Mouse (Mus musculus): Measurements from ENCODE around the gene Hist2h2ac. TPM values are rescaled to one million over a fixed set of nuclear protein-coding genes. Genes with fewer than 3 reads are reported as not detected.

The Hist2h2ac gene
- polyA plus RNA-seq, 1 experiment from 2014 or later, result 11.3 TPM

GRCm38 (mm10) chr3:96235836-96236235, 15.2 kb upstream of the Hist2h2ac start:
- Histone ChIP-seq H3K27me3 (ENCODE audit: control insufficient read depth, insufficient read depth, low read length) (no peaks in the 10 kb centered on the region), H3K4me2 (replicated peaks; ENCODE audit: low read depth, low read length) (no peak overlapping the region; the same call in 1 of the 2 replicates), H3K9ac (ENCODE audit: low read depth, low read length) (no peak overlapping the region), H3K4me1 (ENCODE audit: control insufficient read depth, insufficient read depth, low read length) (peaks cover 12% of the 10 kb centered on the region; the same call in 1 of the 2 replicates), H3K36me3 (ENCODE audit: control insufficient read depth, insufficient read depth, low read length) (no peaks in the 10 kb centered on the region), H3K9me3 (ENCODE audit: control insufficient read depth, low read length) (no peaks in the 10 kb centered on the region), H3K4me3 (ENCODE audit: low read length) (no peak overlapping the region), H3K27ac (ENCODE audit: low read depth, low read length) (no peak overlapping the region)
- ATAC-seq (ENCODE audit: low FRiP score, low TSS enrichment), result no peak
- WGBS, result 37% methylated on average over 3 of the region's 3 CpGs

- no peak overlapping the region for H3K27ac ChIP-seq (ENCODE audit: low read depth, low read length)
- no peak overlapping the region for H3K4me2 ChIP-seq (replicated peaks; ENCODE audit: low read depth, low read length)
- H3K9ac ChIP-seq (ENCODE audit: low read depth, low read length), result no peak overlapping the region
- no peaks in the 10 kb centered on the region for H3K36me3 ChIP-seq (ENCODE audit: control insufficient read depth, insufficient read depth, low read length)
- H3K27me3 ChIP-seq (ENCODE audit: control insufficient read depth, insufficient read depth, low read length), result no peaks in the 10 kb centered on the region
- no peak for ATAC-seq (ENCODE audit: low FRiP score, low TSS enrichment)
- 90% methylated on average over 2 of the region's 2 CpGs for WGBS
- H3K4me1 ChIP-seq (ENCODE audit: control insufficient read depth, insufficient read depth, low read length), result peaks cover 10% of the 10 kb centered on the region; the same call in 1 of the 2 replicates
- no peak overlapping the region for H3K4me3 ChIP-seq (ENCODE audit: low read length)
- H3K9me3 ChIP-seq (ENCODE audit: control insufficient read depth, low read length), result no peaks in the 10 kb centered on the region
These were observed 14.2 kb upstream of the Hist2h2ac start for GRCm38 (mm10) chr3:96234914-96235313.

- ATAC-seq (ENCODE audit: low FRiP score, low TSS enrichment), result no peak
- H3K9me3 ChIP-seq (ENCODE audit: control insufficient read depth, low read length), result no peaks in the 10 kb centered on the region
- no peak overlapping the region for H3K4me2 ChIP-seq (replicated peaks; ENCODE audit: low read depth, low read length)
- no peaks in the 10 kb centered on the region for H3K36me3 ChIP-seq (ENCODE audit: control insufficient read depth, insufficient read depth, low read length)
- H3K27ac ChIP-seq (ENCODE audit: low read depth, low read length), result no peak overlapping the region
- no peak overlapping the region for H3K4me3 ChIP-seq (ENCODE audit: low read length)
- peaks cover 4% of the 10 kb centered on the region; the same call in 1 of the 2 replicates for H3K4me1 ChIP-seq (ENCODE audit: control insufficient read depth, insufficient read depth, low read length)
- no peaks in the 10 kb centered on the region for H3K27me3 ChIP-seq (ENCODE audit: control insufficient read depth, insufficient read depth, low read length)
- H3K9ac ChIP-seq (ENCODE audit: low read depth, low read length), result no peak overlapping the region
- 68% methylated on average over 2 of the region's 2 CpGs for WGBS
These were observed 11.1 kb upstream of the Hist2h2ac start for GRCm38 (mm10) chr3:96231758-96232120.

- Histone ChIP-seq H3K27me3 (ENCODE audit: control insufficient read depth, insufficient read depth, low read length) (no peaks in the 10 kb centered on the region), H3K4me1 (ENCODE audit: control insufficient read depth, insufficient read depth, low read length) (no peaks in the 10 kb centered on the region; the same call in 1 of the 2 replicates), H3K9me3 (ENCODE audit: control insufficient read depth, low read length) (no peaks in the 10 kb centered on the region), H3K4me3 (ENCODE audit: low read length) (no peak overlapping the region), H3K27ac (ENCODE audit: low read depth, low read length) (no peak overlapping the region), H3K36me3 (ENCODE audit: control insufficient read depth, insufficient read depth, low read length) (no peaks in the 10 kb centered on the region), H3K4me2 (replicated peaks; ENCODE audit: low read depth, low read length) (no peak overlapping the region), H3K9ac (ENCODE audit: low read depth, low read length) (no peak overlapping the region)
- 77% methylated on average over 4 of the region's 4 CpGs for WGBS
- ATAC-seq (ENCODE audit: low FRiP score, low TSS enrichment), result no peak
These were observed 10.5 kb upstream of the Hist2h2ac start for GRCm38 (mm10) chr3:96230910-96231757.

GRCm38 (mm10) chr3:96230404-96230803, 9.7 kb upstream of the Hist2h2ac start:
- Histone ChIP-seq H3K4me1 (ENCODE audit: control insufficient read depth, insufficient read depth, low read length) (peaks cover 3% of the 10 kb centered on the region), H3K4me2 (replicated peaks; ENCODE audit: low read depth, low read length) (no peak overlapping the region), H3K4me3 (ENCODE audit: low read length) (no peak overlapping the region), H3K9me3 (ENCODE audit: control insufficient read depth, low read length) (no peaks in the 10 kb centered on the region), H3K36me3 (ENCODE audit: control insufficient read depth, insufficient read depth, low read length) (no peaks in the 10 kb centered on the region), H3K27ac (ENCODE audit: low read depth, low read length) (no peak overlapping the region), H3K27me3 (ENCODE audit: control insufficient read depth, insufficient read depth, low read length) (no peaks in the 10 kb centered on the region), H3K9ac (ENCODE audit: low read depth, low read length) (no peak overlapping the region)
- 74% methylated on average over 2 of the region's 2 CpGs for WGBS
- ATAC-seq (ENCODE audit: low FRiP score, low TSS enrichment), result no peak

GRCm38 (mm10) chr3:96228828-96229227, 8.1 kb upstream of the Hist2h2ac start:
- no peaks in the 10 kb centered on the region for H3K36me3 ChIP-seq (ENCODE audit: control insufficient read depth, insufficient read depth, low read length)

GRCm38 (mm10) chr3:96226695-96227648, 6.3 kb upstream of the Hist2h2ac start:
- peaks cover 28% of the 10 kb centered on the region for H3K4me1 ChIP-seq (ENCODE audit: control insufficient read depth, insufficient read depth, low read length)
- 63% methylated on average over 8 of the region's 8 CpGs for WGBS
- H3K4me3 ChIP-seq (ENCODE audit: low read length), result no peak overlapping the region
- no peak overlapping the region for H3K4me2 ChIP-seq (replicated peaks; ENCODE audit: low read depth, low read length)
- no peak overlapping the region for H3K27ac ChIP-seq (ENCODE audit: low read depth, low read length)
- no peak overlapping the region for H3K9ac ChIP-seq (ENCODE audit: low read depth, low read length)
- no peak for ATAC-seq (ENCODE audit: low FRiP score, low TSS enrichment)
- no peaks in the 10 kb centered on the region for H3K27me3 ChIP-seq (ENCODE audit: control insufficient read depth, insufficient read depth, low read length)
- H3K9me3 ChIP-seq (ENCODE audit: control insufficient read depth, low read length), result no peaks in the 10 kb centered on the region
- H3K36me3 ChIP-seq (ENCODE audit: control insufficient read depth, insufficient read depth, low read length), result no peaks in the 10 kb centered on the region

More at GRCm38 (mm10) chr3:96228828-96229227, 8.1 kb upstream of the Hist2h2ac start:
- Histone ChIP-seq H3K27me3 (ENCODE audit: control insufficient read depth, insufficient read depth, low read length) (no peaks in the 10 kb centered on the region), H3K4me1 (ENCODE audit: control insufficient read depth, insufficient read depth, low read length) (peaks cover 15% of the 10 kb centered on the region), H3K27ac (ENCODE audit: low read depth, low read length) (no peak overlapping the region), H3K9me3 (ENCODE audit: control insufficient read depth, low read length) (no peaks in the 10 kb centered on the region), H3K4me2 (replicated peaks; ENCODE audit: low read depth, low read length) (no peak overlapping the region), H3K9ac (ENCODE audit: low read depth, low read length) (no peak overlapping the region), H3K4me3 (ENCODE audit: low read length) (no peak overlapping the region)
- WGBS, result 76% methylated on average over 2 of the region's 2 CpGs
- no peak for ATAC-seq (ENCODE audit: low FRiP score, low TSS enrichment)

GRCm38 (mm10) chr3:96225421-96225820, 4.7 kb upstream of the Hist2h2ac start:
- H3K27me3 ChIP-seq (ENCODE audit: control insufficient read depth, insufficient read depth, low read length), result no peaks in the 10 kb centered on the region
- no peak overlapping the region for H3K27ac ChIP-seq (ENCODE audit: low read depth, low read length)
- no peaks in the 10 kb centered on the region for H3K9me3 ChIP-seq (ENCODE audit: control insufficient read depth, low read length)
- 11% methylated on average over 2 of the region's 2 CpGs for WGBS
- no peak overlapping the region for H3K4me2 ChIP-seq (replicated peaks; ENCODE audit: low read depth, low read length)
- no peak overlapping the region for H3K9ac ChIP-seq (ENCODE audit: low read depth, low read length)
- H3K4me1 ChIP-seq (ENCODE audit: control insufficient read depth, insufficient read depth, low read length), result peaks cover 32% of the 10 kb centered on the region
- ATAC-seq (ENCODE audit: low FRiP score, low TSS enrichment), result no peak
- no peak overlapping the region for H3K4me3 ChIP-seq (ENCODE audit: low read length)
- H3K36me3 ChIP-seq (ENCODE audit: control insufficient read depth, insufficient read depth, low read length), result no peaks in the 10 kb centered on the region

Measured in kidney, embryonic 14.5 days (tissue).